Mouse (Mus musculus): ENCODE measurements at regions not wholly inside any gene's neighbourhood (a gene's known extent, or its start where the extent isn't known, plus 50 kb on each side); places are given as distances from the start of the nearest gene placed in this dataset.

DNA sequence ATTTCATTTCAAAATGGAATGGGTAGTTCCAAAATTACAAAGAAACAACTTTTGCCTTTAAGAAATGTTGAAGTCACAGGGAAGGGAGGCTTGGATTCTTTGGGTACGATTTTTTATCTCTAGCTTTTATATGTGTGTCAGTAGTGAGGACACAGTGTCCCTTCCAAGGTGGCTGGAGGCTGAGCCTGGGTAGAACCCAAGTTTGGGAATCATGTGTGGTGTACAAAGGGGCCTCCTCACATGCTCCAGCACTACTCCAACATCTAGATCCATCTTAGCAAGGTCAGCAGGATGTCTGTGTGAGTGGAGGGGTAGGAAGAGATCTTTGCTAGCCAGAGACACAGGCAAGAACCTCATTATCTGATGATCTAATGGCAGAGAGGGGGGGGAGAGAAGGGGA, 134.5 kb upstream of the Tas2r119 start:
- TF ChIP-seq CTCF (IDR thresholded peaks at IDR 0.05; ENCODE audit: low read depth) (no peak), EP300 (IDR thresholded peaks at IDR 0.05; ENCODE audit: low read depth) (no peak)

Measured in heart, postnatal 0 days (tissue).